Comparison of ENCODE assay signal across 8 mouse cellular contexts in genomic region chr7:130645994-130646761, GRCm38 (mm10).
DNase-seq lines count a peak whose midpoint lies in the region; ATAC-seq lines count a peak whose summit lies in the region.

No protein-coding gene starts in this region.

- intact Hi-C loops in heart, postnatal 25 days (cut with DNase I), result no loop called here

- H3K27me3 ChIP-seq in forebrain, embryonic 11.5 days (ENCODE audit: control insufficient read depth, insufficient read depth, low read length), result no peaks in the 10 kb centered on the region
- H3K27me3 ChIP-seq in limb, embryonic 10.5 days (ENCODE audit: low read depth, poor library complexity, severe bottlenecking), result no peaks in the 10 kb centered on the region
- H3K27me3 ChIP-seq in midbrain, embryonic 10.5 days (ENCODE audit: low read depth, poor library complexity, severe bottlenecking), result peaks cover 10% of the 10 kb centered on the region

- WGBS in forebrain, embryonic 11.5 days, result 1% methylated on average over 55 of the region's 55 CpGs
- under 1% methylated on average over 55 of the region's 55 CpGs for WGBS in limb, embryonic 10.5 days
- under 1% methylated on average over 55 of the region's 55 CpGs for WGBS in midbrain, embryonic 10.5 days

- peak overlapping the region; percentile 93 for H3K4me2 ChIP-seq in forebrain, embryonic 11.5 days (ENCODE audit: low read depth, low read length, severe bottlenecking)

- H3K9me3 ChIP-seq in forebrain, embryonic 11.5 days (ENCODE audit: control insufficient read depth, low read length), result no peaks in the 10 kb centered on the region
- H3K9me3 ChIP-seq in limb, embryonic 10.5 days (replicated peaks), result no peaks in the 10 kb centered on the region
- no peaks in the 10 kb centered on the region for H3K9me3 ChIP-seq in midbrain, embryonic 10.5 days (replicated peaks)

- H3K27ac ChIP-seq in forebrain, embryonic 11.5 days (ENCODE audit: low read depth, low read length), result peak overlapping the region; percentile 70
- H3K27ac ChIP-seq in limb, embryonic 10.5 days, result peak overlapping the region; percentile 96
- H3K27ac ChIP-seq in midbrain, embryonic 10.5 days (replicated peaks), result peak overlapping the region; percentile 99

- peak overlapping the region; percentile 86 for H3K9ac ChIP-seq in forebrain, embryonic 11.5 days (ENCODE audit: low read length)

- H3K4me1 ChIP-seq in forebrain, embryonic 11.5 days (replicated peaks; ENCODE audit: control insufficient read depth, insufficient read depth, low read length), result peaks cover 9% of the 10 kb centered on the region; the same call in 1 of the 2 replicates
- peaks cover 45% of the 10 kb centered on the region for H3K4me1 ChIP-seq in limb, embryonic 10.5 days
- peaks cover 63% of the 10 kb centered on the region for H3K4me1 ChIP-seq in midbrain, embryonic 10.5 days

- H3K36me3 ChIP-seq in forebrain, embryonic 11.5 days (ENCODE audit: control insufficient read depth, insufficient read depth, low read length), result no peaks in the 10 kb centered on the region
- H3K36me3 ChIP-seq in limb, embryonic 10.5 days, result no peaks in the 10 kb centered on the region
- no peaks in the 10 kb centered on the region for H3K36me3 ChIP-seq in midbrain, embryonic 10.5 days

- peak; percentile 86 for ATAC-seq in forebrain, embryonic 11.5 days (replicated peaks; ENCODE audit: low FRiP score)
- ATAC-seq in erythroid progenitor cell, adult 5-6 weeks (replicated peaks; ENCODE audit: low FRiP score, poor library complexity, severe bottlenecking), result no peak

- H3K4me3 ChIP-seq in forebrain, embryonic 11.5 days (ENCODE audit: low read depth, low read length), result peak overlapping the region; percentile 56
- H3K4me3 ChIP-seq in limb, embryonic 10.5 days, result peak overlapping the region; percentile 75
- peak overlapping the region; percentile 79 for H3K4me3 ChIP-seq in midbrain, embryonic 10.5 days

- peak; percentile 37 to 41 for DNase-seq in CD8-positive naive resting alpha-beta T cell, adult 2 months (ENCODE audit: low read depth in 2 of 2, low spot score in 2 of 2)
- DNase-seq in adipocyte (ENCODE audit: low spot score), result peak; percentile 70
- DNase-seq in forebrain, embryonic 11.5 days (ENCODE audit: low spot score), result peak; percentile 89
- peak; percentile 80 for DNase-seq in heart, postnatal 25 days (ENCODE audit: low spot score)
- DNase-seq in limb, embryonic 10.5 days (ENCODE audit: low spot score), result peak; percentile 89
- peak; percentile 85 for DNase-seq in midbrain, embryonic 10.5 days (ENCODE audit: low spot score)
- peak; percentile 22 to 35 for DNase-seq in spleen, postnatal 36 days (ENCODE audit: low spot score in 2 of 2)

Comparison
In these comparisons a context has a peak if more than half of its experiments do, and no peak if none do; other contexts are left out.
1. DNase-seq: peak in every context shown above with its lines; median percentile 89 in forebrain, embryonic 11.5 days; 89 in limb, embryonic 10.5 days; 85 in midbrain, embryonic 10.5 days; 80 in heart, postnatal 25 days; 70 in adipocyte; 39 in CD8-positive naive resting alpha-beta T cell, adult 2 months; 28 in spleen, postnatal 36 days.